Mouse (Mus musculus) stomach, postnatal 0 days (tissue): ENCODE measurements at regions not wholly inside any gene's neighbourhood (a gene's known extent, or its start where the extent isn't known, plus 50 kb on each side); places are given as distances from the start of the nearest gene placed in this dataset.

Source experiments
- CTCF ChIP-seq: IDR thresholded peaks from 2 replicates; pipeline ENCODE4 v1.5.1; 2016; ENCODE audit warnings: antibody characterized with exemption, low read depth, mild to moderate bottlenecking, moderate library complexity
- EP300 ChIP-seq: optimal IDR thresholded peaks from 2 replicates; pipeline ENCODE3; 2016; ENCODE audit warnings: antibody characterized with exemption

DNA sequence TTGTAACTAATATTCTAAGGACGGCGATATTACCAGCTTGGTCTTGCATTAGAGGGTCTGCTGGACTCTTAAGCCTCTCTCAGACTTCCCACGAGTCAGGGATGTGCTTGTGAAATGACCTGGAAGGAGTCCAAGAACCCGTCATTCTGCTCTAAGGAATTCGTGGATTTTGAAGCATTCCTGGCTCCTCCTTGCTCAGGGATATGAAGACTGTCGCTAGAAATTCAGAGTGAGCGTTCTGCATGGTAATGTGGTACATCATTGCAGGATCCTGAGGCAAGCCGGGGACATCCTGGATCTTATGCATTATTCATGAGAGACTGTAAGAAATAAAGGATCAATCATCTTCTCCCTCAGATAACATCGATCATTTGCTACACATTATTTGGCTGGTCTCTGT, 162.6 kb upstream of the Fam92a start:
- TF ChIP-seq EP300 (no peak), CTCF (no peak)
